Mouse (Mus musculus) right cerebral cortex, postnatal 4 days (tissue): ENCODE data around the gene Znrf1.

Experiments
- DNase-seq: peaks from one replicate; pipeline ENCODE4 v3.0.0-alpha.2; 2022

Gene Znrf1

GRCm38 (mm10) chr8:111571661-111572060 lies 35.8 kb downstream of the Znrf1 start:
- no peak for DNase-seq

GRCm38 (mm10) chr8:111572431-111572830 lies 36.5 kb downstream of the Znrf1 start:
- no peak for DNase-seq

DNA sequence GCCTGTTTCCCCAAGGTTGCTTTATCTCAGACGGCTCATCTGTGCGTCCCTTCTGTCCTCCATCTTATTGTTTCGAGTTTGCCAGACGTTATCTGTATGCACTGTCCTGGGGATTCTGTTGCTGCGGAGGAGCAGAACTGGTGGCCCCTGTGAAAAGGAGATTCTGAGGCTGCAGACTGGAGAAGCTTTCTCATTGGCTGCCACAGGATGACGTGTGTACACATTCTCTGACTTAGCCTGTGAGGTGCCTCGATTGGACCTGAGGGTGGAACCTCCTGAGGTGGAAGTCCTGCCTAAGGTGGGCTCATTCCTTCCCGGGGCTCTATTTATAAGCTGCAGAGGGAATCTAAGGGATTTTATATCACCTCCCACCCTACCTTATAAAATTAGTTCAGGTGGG lies 37.7 kb downstream of the Znrf1 start:
- DNase-seq = no peak

DNA sequence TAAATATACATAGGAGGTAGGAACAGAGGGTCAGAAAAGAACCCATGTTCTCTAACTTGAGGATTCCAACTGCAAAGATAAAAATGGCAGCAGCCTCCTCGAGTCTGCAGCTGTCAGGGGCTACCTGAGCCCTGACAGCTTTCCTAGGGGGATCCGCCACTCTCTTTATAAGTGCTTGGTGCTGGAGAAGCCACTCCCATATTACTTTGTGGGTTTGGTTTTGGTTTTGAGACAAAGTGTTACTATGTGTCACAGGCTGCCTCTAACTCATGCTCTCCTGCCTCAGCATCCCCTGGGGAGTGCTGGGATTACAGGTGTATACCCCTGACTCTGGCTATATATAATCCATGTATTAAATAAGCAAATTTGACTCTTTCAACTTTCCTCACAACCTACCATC lies 38.1 kb downstream of the Znrf1 start:
- no peak for DNase-seq

DNA sequence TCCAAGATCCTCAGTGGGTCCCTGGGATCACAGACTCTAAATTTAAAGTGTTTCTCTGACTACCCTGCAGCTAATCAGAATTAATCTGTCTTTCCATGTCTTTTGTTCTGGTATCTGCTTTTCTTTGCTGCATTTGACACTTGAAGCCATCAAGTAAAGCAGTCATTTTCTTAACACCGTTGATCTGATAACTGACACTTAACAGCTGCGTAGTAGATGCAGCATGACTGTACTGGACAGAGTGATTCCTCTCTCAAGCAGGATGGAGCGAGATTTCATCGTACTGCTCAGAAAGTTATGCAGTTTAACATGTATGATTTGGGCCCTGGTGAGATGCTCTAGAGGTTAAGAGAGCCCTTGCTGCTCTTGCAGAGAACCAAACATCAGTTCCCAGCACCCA lies 39.6 kb downstream of the Znrf1 start:
- no peak for DNase-seq

DNA sequence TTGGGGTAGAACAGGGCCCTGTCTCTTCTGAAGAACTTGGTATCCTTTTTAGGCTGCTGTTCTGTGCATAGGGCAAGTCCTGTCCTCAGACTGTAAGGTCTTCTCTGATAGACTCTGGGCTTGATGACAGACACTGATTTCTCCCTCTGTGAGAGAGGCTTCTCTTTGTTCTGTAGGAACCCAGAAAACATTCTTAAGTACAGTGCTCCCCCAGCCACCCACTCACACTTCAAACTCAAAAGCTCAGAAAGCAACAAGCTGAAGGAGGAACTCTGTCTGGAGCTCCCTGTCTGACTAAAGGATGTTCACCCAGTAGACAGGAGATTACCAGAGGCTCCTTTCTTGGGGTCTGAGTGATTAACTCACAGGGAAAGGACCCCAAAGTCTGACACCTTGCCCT lies 40.6 kb downstream of the Znrf1 start:
- DNase-seq = no peak

GRCm38 (mm10) chr8:111577880-111578533 lies 42.1 kb downstream of the Znrf1 start:
- no peak for DNase-seq

- DNase-seq = no peak
Measured at GRCm38 (mm10) chr8:111579318-111579717, 43.4 kb downstream of the Znrf1 start.

- DNase-seq = no peak
Measured at GRCm38 (mm10) chr8:111580306-111580705, 44.4 kb downstream of the Znrf1 start.

DNA sequence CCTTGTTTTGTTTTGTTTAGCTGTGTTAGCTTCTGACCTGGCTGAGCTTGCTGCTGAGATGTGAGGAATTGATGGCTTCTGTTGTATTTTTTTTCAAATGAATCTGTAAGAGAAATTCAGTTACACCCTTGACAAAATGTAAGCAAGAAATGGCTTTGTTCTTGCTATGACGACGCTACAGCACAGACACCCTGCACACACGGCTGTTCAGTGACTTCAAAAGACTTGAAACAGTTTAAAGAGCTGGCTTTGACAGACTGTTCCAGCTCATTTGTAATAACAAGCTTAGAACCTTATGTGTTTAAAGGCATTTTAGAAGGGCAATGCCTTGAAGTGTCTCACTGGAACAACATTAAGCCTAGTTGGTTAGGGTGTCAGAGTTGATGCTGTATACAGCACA lies 46.5 kb downstream of the Znrf1 start:
- no peak for DNase-seq

DNA sequence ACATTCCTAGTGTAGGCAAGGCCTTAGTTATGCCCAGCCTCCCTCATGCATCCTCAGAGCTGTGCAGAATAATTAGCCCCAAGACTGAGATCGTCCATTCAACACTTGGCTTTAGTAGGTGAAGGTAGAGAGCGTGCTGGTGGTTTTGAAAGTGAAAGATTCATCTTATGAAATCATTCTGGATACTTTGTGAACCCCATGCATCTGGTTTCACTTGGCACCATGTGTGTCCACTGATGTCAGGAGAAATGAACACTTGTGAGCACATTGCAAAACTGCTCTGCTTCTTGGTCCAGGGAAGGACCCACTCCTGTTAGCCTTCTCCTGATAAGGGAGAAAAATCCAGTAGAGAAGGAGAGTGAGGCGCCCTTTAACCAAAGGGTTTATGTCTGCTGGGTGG lies 49.0 kb downstream of the Znrf1 start:
- no peak for DNase-seq

DNA sequence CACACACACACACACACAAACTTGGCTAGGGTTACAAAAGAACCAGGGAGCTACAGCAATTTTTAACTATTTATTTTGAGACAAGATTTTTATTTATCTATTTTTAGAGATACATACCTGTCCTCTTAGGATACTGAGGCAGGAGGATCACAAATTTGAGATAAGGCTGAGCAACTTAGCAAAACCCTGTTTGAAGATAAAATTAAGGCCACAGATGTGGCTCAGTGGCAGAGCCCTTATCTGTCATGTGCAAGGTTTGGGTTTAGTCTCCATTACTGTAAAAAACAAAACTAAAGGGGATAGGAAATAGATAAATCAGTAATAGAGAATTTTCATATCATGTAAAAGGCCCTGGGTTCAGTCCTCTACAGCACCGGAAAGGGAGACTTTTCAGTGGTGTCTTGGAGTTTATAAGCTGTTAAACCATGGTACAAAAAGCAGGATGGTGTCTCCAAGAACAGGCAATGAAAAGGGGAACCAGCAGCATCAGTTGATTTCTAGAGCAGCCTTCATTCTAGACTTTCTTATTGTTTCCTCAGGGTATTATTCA lies 51.7 kb downstream of the Znrf1 start:
- no peak for DNase-seq

DNA sequence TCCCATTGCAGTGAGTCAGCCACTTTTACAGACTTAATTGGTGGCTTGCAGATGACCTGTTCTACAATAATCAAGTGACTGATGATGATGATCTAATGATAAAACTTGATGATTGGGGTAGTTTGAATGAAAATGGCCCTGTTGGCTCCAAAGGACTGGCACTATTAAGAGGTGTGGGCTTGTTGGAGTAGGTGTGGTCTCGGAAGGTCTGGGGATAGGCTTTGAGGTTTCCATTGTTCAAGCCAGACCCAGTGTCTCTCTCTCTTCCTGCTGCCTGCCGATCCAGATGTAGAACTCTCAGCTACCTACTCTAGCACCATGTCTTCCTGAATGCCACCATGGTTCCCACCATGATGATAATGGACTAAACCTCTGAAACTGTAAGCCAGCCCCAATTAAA lies 52.4 kb downstream of the Znrf1 start:
- no peak for DNase-seq

DNA sequence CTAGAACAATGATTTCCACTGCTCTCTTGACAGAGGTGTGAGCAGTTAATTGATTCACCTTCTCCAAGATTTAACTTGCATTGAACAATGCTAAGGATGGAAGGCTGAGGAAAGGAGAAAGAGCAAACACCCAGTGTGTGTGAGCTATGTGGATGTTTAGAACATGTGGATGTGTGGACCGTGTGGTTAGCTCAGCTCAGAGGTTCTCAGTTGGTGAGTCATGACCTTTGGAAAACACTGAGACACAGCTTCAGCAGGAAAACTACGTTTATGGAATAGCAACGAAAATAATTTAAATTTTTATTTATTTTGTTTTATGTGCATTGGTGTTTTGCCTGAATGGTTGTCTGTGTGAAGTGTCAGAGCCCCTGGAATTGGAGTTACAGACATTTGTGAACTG lies 54.3 kb downstream of the Znrf1 start:
- DNase-seq = no peak

- DNase-seq = no peak
Measured at GRCm38 (mm10) chr8:111591176-111591575, 55.3 kb downstream of the Znrf1 start.

- no peak for DNase-seq
Measured at GRCm38 (mm10) chr8:111592390-111592910, 56.6 kb downstream of the Znrf1 start.

- no peak for DNase-seq
Measured at GRCm38 (mm10) chr8:111594044-111594840, 58.3 kb downstream of the Znrf1 start.

DNA sequence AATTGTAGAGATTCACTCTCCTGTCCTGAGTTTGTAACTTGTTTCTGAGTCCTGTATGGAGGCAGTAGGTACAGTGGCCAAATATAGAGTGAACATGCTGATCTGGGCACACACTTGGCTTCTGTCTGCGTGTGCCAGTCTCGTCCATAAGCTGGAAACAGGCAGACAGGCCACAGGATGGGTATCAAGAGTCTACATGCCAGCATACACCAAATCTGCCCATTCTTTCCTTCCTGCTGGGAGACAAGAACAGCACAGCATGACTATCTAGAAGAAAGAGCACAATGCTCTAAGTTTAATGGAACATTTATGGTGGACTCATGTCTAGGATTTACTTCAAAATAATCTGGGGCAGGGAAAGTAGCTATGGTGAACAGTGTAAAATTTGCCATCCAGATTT lies 59.1 kb downstream of the Znrf1 start:
- no peak for DNase-seq

GRCm38 (mm10) chr8:111595712-111596484 lies 60.0 kb downstream of the Znrf1 start:
- no peak for DNase-seq

GRCm38 (mm10) chr8:111596485-111596821 lies 60.6 kb downstream of the Znrf1 start:
- DNase-seq = no peak

- DNase-seq = no peak
Measured at GRCm38 (mm10) chr8:111597310-111597709, 61.4 kb downstream of the Znrf1 start.

DNA sequence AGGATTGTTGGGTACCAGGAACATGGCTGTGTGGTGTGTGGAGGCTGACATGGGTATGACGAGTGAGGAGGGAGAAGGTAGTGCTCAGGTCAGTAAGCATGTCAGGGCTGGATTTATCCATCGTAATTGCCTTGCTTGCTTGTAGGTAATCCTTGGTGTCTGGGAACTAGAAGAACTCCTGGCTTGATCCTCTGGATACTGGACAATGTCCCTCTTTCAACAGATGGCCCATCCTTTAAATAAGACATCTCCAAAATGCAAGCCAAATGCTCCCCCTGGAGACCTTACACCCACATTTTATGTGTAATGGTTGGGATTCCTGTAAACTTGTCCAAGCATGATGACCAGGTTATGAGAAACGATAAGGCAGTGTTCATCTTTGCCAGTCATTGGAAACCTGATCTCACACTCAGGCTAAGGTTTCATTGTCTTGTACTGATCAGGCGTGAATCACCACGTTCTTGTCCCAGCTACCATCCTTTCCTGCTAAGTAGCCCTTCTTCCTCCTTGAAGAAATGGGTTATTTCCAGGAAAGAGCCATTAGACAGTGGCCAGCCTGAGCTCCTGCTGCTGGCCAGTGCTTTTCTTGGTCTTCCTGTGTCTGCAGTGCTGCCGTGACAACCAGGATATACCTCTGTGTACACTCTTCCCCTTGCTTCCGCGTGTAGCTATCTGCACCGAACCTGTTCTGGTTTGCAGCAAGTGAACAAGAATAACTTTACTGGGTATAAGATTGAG lies 64.0 kb downstream of the Znrf1 start:
- DNase-seq = no peak

- DNase-seq = peak; percentile 22
Measured at GRCm38 (mm10) chr8:111602050-111602449, 66.2 kb downstream of the Znrf1 start.
